Mouse (Mus musculus) ES-E14 (cell line): Measurements from ENCODE around the gene Dnm1. TPM values are rescaled to one million over a fixed set of nuclear protein-coding genes. Genes with fewer than 3 reads are reported as not detected.

ENCODE experiments used
- DNase-seq: peaks from one replicate; pipeline ENCODE4 v3.0.0-alpha.2; 2013; ENCODE audit warnings: low read depth, low spot score
- H3K27ac ChIP-seq: 2 replicates; pipeline ENCODE4 v1.5.1; 2012; ENCODE audit warnings: low read depth, mild to moderate bottlenecking, low read length, moderate library complexity, mixed read lengths; ENCODE audit not compliant: poor library complexity, insufficient read depth, severe bottlenecking
- H3K36me3 ChIP-seq: 2 replicates; pipeline ENCODE4 v1.6.1; 2012; ENCODE audit warnings: mild to moderate bottlenecking, low read length, moderate library complexity, mixed read lengths; ENCODE audit not compliant: control insufficient read depth, poor library complexity, insufficient read depth, severe bottlenecking
- H3K4me1 ChIP-seq, 2 experiments: fragments of 150-350 bp in 1 of 2; sonication (generic) in 1 of 2; 2 replicates each; pipeline ENCODE4 v1.6.1; 2012; ENCODE audit warnings: low read length in 2 of 2, mild to moderate bottlenecking in 1 of 2, mixed read lengths in 1 of 2; ENCODE audit not compliant: control insufficient read depth in 2 of 2, insufficient read depth in 2 of 2, poor library complexity in 1 of 2
- H3K4me3 ChIP-seq, 2 experiments: fragments of 150-350 bp in 1 of 2; sonication (generic) in 1 of 2; 2 replicates each; pipeline ENCODE4 v1.5.1; 2012; ENCODE audit warnings: low read length in 2 of 2, low read depth in 1 of 2, mild to moderate bottlenecking in 1 of 2, mixed read lengths in 1 of 2; ENCODE audit not compliant: insufficient read depth in 1 of 2, poor library complexity in 1 of 2, severe bottlenecking in 1 of 2
- H3K9ac ChIP-seq: 2 replicates; pipeline ENCODE4 v1.6.1; 2012; ENCODE audit warnings: low read depth, mild to moderate bottlenecking, low read length, mixed read lengths; ENCODE audit not compliant: poor library complexity, insufficient read depth, severe bottlenecking
- H3K9me3 ChIP-seq: fragments of 150-350 bp; sonication (generic); 2 replicates; pipeline ENCODE4 v1.6.1; 2012; ENCODE audit warnings: low read depth, mild to moderate bottlenecking, low read length; ENCODE audit not compliant: control insufficient read depth, insufficient read depth
- CHD2 ChIP-seq: IDR thresholded peaks from 2 replicates; pipeline ENCODE4 v1.6.1; 2014; ENCODE audit warnings: mild to moderate bottlenecking, low read depth, low read length, inconsistent platforms
- HCFC1 ChIP-seq: IDR thresholded peaks from 2 replicates; pipeline ENCODE4 v1.6.1; 2012; ENCODE audit warnings: low read length, inconsistent platforms, borderline replicate concordance; ENCODE audit not compliant: insufficient read depth
- MAFK ChIP-seq: IDR thresholded peaks from 2 replicates; pipeline ENCODE4 v1.6.1; 2014; ENCODE audit warnings: mild to moderate bottlenecking, low read depth, low read length, inconsistent platforms; ENCODE audit not compliant: insufficient read depth
- ZC3H11A ChIP-seq: IDR thresholded peaks from 2 replicates; pipeline ENCODE4 v1.6.1; 2012; ENCODE audit warnings: low read depth, mild to moderate bottlenecking, inconsistent platforms, low read length, borderline replicate concordance
- ZNF384 ChIP-seq: IDR thresholded peaks from 2 replicates; pipeline ENCODE4 v1.6.1; 2012; ENCODE audit warnings: low read depth, low read length, inconsistent platforms
- in situ Hi-C, 2 experiments: fragments of 600-800 bp; cut with MboI; formaldehyde crosslinking; loops; one replicate each; pipeline ENCODE4 v1.15.1; 2025; ENCODE audit warnings: low sequenced_read_pairs in 2 of 2, inconsistent platforms in 1 of 2; ENCODE audit not compliant: unreplicated experiment in 2 of 2
- total RNA-seq: library from RNA; depleted of rRNA; stranded (reverse); fragments of 300-350 nt; gene quantifications from 2 replicates; pipeline ENCODE4 v1.2.3, GENCODE M21; 2012

Gene Dnm1
- total RNA-seq, 1 experiment, result 1.5 TPM

DNA sequence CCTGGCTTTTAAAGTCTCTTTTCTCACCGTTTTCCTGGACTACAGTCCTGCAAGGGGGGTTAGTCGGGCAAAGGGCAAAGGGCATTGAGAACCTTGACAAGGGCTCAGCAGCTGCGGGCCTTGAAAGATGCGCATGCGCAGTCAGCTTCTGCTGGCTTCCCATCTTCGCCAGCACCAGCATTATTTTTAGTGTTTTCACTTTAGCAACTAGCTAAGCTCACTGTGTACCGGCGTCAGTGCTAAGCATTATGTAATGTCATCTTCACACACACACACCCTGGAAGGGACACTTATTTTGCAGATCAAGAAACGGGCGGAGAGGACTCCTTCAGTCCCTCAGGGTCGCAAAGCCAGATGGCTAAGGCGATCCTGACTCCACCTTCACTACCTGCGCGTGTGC lies 7.6 kb upstream of the Dnm1 start:
- Histone ChIP-seq H3K4me3 (peak overlapping the region in 1 of 2 experiments; percentile 79; a peak in 3 of 4 replicates), H3K27ac (no peak overlapping the region), H3K36me3 (no peaks in the 10 kb centered on the region), H3K9ac (no peak overlapping the region), H3K9me3 (no peaks in the 10 kb centered on the region), H3K4me1 (peaks cover 0 to 2% of the 10 kb centered on the region in 2 experiments; a peak in 1 of 4 replicates)
- in situ Hi-C loops, result no loop called here
- DNase-seq, result no peak
- no peak for TF ChIP-seq HCFC1
- TF ChIP-seq CHD2, result no peak

DNA sequence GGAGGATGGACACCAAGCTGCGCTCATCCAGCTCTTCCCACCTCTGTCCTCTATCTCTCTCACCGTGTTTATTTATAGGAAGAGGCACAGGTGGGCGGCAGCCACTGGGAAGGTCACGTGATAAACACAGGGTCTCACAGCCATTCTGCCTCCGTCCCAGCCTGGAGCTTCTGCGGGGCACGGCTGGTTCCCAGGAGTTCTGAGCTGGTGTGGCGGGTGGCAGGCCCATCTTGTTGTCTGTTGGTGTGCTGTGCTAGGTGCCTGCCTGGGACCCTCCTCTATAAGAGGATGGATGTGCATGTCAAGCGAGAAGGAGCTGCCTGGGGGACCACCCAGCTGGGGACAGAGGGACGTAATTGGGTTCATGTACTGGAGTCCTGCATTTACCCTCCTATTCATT lies 5.2 kb upstream of the Dnm1 start:
- H3K9ac ChIP-seq, result no peak overlapping the region
- H3K9me3 ChIP-seq, result no peaks in the 10 kb centered on the region
- in situ Hi-C loops, result no loop called here
- H3K36me3 ChIP-seq, result no peaks in the 10 kb centered on the region
- no peak for DNase-seq
- peaks cover 0 to 2% of the 10 kb centered on the region in 2 experiments; a peak in 1 of 4 replicates for H3K4me1 ChIP-seq
- TF ChIP-seq MAFK, result no peak
- no peak for TF ChIP-seq ZC3H11A
- TF ChIP-seq HCFC1, result no peak
- no peak for TF ChIP-seq CHD2
- no peak for TF ChIP-seq ZNF384
- H3K27ac ChIP-seq, result no peak overlapping the region
- H3K4me3 ChIP-seq, result no peak overlapping the region

DNA sequence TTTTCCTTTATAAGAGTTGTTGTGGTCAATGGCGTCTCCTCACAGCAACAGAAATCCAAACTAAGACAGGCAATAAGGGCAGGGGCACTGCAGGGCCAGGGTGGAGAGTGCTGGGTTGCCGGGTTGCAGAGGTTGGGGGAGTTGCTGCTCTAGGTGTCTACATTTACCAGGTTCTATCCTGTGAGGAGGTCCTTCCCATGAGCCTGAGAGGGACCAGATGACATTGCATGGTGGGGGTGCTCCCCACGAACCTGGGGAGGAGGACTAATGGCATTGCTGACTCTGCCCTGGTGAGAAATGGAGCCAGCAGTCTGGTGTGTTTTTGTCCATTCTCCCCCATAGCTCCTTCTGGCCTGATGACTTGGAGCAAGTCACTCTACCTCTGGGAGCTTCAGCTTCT lies 4.6 kb upstream of the Dnm1 start:
- Histone ChIP-seq H3K4me1 (peaks cover 0 to 2% of the 10 kb centered on the region in 2 experiments; a peak in 1 of 4 replicates), H3K9ac (no peak overlapping the region), H3K4me3 (no peak overlapping the region), H3K9me3 (no peaks in the 10 kb centered on the region), H3K36me3 (no peaks in the 10 kb centered on the region), H3K27ac (no peak overlapping the region)
- no peak for TF ChIP-seq CHD2
- TF ChIP-seq MAFK, result no peak
- no peak for TF ChIP-seq HCFC1
- no peak for TF ChIP-seq ZC3H11A
- no peak for TF ChIP-seq ZNF384
- no peak for DNase-seq
- in situ Hi-C loops, result no loop called here

DNA sequence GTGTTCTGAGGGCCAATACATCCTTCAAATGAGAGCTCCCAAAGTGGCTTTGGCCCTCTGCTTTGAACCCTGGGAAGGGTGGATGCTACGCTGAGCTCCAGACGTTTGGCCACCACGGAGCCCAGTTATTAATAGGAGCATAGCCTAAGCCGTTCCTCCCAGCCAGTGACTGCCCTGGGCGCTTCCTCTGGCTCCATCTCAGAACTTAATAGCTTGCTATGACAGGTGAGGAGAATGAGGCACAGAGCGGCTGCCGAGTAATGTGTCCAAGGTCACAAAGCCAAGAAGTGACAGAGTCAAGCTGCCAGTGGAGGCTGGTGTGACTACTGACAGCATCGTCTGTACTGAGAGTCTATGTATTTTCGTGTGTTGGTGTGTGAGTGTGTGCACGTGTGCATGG lies 3.1 kb upstream of the Dnm1 start:
- H3K27ac ChIP-seq, result no peak overlapping the region
- H3K9ac ChIP-seq, result no peak overlapping the region
- TF ChIP-seq ZNF384 (no peak), CHD2 (no peak), ZC3H11A (no peak), HCFC1 (no peak), MAFK (no peak)
- no peak for DNase-seq
- in situ Hi-C loops, result no loop called here
- H3K4me3 ChIP-seq, result no peak overlapping the region
- H3K36me3 ChIP-seq, result no peaks in the 10 kb centered on the region
- no peaks in the 10 kb centered on the region for H3K9me3 ChIP-seq
- peaks cover 0 to 12% of the 10 kb centered on the region in 2 experiments; a peak in 1 of 4 replicates for H3K4me1 ChIP-seq

DNA sequence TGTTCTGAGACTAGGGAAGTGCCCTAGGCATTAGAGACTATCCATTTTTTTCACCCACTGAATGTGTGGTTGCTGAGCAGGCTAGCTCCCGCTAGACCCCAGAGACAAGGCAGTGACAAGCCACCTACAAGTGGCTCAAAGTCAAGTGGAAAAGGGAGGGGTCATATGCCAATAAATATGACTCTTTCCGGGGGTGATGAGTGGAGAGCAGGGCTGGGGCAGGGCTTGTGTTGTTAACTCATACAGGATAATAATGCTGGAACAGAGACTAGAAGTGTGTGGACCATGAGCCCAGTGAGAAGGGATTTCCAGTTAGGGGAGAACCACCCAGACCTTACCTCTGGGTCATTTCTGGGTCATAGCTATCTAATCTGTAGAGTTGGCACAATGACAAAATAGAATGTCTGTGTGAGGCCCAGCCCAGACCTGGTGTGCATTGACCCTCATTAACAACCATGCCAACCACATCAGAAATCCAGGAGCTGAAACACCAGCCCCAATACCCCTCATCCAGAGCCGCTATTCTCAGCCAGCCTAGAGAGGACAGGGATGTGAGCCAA lies 1.3 kb upstream of the Dnm1 start:
- in situ Hi-C loops, result no loop called here
- H3K9ac ChIP-seq, result no peak overlapping the region
- peaks cover 6 to 28% of the 10 kb centered on the region in 2 experiments; a peak in 3 of 4 replicates for H3K4me1 ChIP-seq
- H3K27ac ChIP-seq, result no peak overlapping the region
- no peak for DNase-seq
- no peaks in the 10 kb centered on the region for H3K9me3 ChIP-seq
- TF ChIP-seq HCFC1 (no peak), ZC3H11A (no peak)
- H3K36me3 ChIP-seq, result no peaks in the 10 kb centered on the region
- no peak overlapping the region for H3K4me3 ChIP-seq
